Mouse (Mus musculus) adrenal gland, postnatal 36 days (tissue): ENCODE results near the gene Ccnk. TPM values are rescaled to one million over a fixed set of nuclear protein-coding genes. Genes with fewer than 3 reads are reported as not detected.
A peak's percentile ranks its signal among the peaks of the same experiment; 100 is the strongest.

Experiments
- DNase-seq, 2 experiments: peaks; one replicate each; pipeline ENCODE4 v3.0.0; 2021; ENCODE audit warnings: mixed read lengths in 1 of 2
- total RNA-seq, 2 experiments: library from RNA; stranded (reverse); gene quantifications; 2 replicates each; pipeline ENCODE4 v1.2.3; 2021

The Ccnk gene
- total RNA-seq, 2 experiments from 2014 or later, result 26.6 to 32.9 TPM

- no peak for DNase-seq
These were observed 44.0 kb downstream of the Ccnk start for GRCm38 (mm10) chr12:108223357-108223756.

- no peak for DNase-seq
These were observed 46.4 kb downstream of the Ccnk start for GRCm38 (mm10) chr12:108225781-108226180.

DNA sequence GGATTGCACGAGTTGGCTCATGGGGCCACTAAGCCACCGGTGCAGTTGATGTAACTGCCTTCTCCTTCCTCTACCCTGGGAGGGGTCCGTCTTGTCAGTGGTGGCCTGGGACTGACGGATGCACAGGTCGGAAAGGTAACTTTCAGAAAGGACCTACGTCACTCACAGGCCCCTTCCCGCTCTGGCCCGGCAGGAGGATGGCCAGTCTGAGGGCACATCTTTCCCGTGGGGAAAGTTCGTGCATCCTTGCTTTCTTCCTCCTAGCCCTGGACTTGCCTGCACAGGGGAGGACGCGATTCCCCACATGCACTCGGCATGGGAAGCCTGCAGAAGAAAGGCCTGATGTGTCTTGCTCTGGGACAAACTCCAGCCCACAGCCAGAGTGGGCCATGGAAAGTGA, 46.8 kb downstream of the Ccnk start:
- DNase-seq, result no peak

DNA sequence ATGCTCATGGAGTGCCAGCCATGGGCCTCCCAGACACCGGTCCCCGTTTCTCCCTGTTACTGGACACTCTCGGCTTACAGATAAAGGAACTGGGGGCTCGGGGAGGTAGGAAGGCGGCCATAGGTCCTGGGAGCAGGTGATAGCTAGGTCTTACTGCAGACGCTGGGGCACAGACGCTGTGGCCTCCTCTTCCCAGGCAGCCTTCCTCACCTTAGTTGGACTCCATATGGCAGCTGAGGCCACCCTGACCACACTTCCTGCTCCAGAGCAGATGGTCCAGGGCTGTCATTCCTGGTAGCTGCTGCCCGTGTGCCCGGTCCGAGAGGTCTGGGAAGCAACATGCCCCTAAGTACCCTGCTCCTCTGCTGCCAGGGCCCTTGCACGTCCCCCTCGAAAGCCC, 47.6 kb downstream of the Ccnk start:
- no peak for DNase-seq

GRCm38 (mm10) chr12:108227527-108227926, 48.1 kb downstream of the Ccnk start:
- DNase-seq, result no peak

DNA sequence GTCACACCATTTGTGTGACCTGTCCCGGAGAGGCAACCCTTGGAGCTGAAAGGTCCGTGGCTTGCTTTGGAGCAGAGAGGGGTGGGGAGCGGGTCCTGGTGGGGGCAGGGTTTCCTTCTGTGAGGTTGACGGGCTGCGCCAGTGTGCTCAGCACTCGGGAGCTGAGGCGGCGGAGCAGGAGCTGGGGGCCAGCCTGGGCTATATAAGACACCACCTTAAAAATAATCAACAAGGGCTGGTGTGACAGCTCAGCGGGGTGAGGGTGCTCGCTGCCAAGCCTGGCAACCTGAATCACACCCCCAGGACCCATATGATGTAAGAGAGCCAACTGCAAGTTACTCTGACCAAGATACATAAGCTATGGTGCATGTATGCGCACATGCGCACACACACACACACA, 50.7 kb downstream of the Ccnk start:
- no peak for DNase-seq

GRCm38 (mm10) chr12:108230821-108231794, 51.7 kb downstream of the Ccnk start:
- DNase-seq, result peak; percentile 56 to 81

DNA sequence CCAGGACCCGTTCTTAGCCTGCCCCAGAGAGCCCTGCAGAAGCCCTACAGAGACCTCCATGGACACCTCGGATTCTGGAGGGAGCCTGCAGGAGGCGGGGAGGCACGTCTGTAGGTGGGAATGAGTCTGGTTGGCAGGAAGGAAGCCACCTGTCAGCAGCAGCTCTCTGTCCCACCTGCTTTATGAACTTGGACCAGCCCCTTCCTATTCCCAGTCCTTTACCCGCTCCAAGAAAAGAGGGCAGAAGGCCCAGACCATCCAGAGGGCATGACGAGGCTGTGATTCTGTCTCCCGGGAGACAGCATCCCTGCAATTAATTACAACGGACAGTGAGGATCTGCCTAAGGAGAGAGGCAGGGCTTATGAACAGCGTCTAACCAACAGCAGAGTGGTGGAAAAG, 52.5 kb downstream of the Ccnk start:
- DNase-seq, result no peak

DNA sequence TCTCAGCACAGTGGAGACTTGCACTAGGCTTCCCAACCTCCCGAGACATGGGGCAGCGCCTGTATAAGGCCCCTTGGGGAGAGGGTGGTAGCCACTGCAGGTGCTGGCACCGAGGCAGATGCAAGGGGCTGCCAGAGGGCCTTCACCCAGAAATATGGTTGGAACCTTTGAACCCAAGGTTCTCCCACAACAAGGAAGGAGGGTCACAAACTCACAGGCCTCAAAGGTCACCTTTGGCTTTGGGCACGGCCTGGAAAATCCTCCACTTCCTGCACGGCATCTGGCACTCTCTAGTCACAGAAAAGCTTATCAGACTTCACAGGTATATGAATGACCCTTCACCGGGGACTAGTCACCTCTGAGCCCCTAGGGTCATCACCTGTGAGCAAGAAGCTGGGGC, 54.4 kb downstream of the Ccnk start:
- no peak for DNase-seq

DNA sequence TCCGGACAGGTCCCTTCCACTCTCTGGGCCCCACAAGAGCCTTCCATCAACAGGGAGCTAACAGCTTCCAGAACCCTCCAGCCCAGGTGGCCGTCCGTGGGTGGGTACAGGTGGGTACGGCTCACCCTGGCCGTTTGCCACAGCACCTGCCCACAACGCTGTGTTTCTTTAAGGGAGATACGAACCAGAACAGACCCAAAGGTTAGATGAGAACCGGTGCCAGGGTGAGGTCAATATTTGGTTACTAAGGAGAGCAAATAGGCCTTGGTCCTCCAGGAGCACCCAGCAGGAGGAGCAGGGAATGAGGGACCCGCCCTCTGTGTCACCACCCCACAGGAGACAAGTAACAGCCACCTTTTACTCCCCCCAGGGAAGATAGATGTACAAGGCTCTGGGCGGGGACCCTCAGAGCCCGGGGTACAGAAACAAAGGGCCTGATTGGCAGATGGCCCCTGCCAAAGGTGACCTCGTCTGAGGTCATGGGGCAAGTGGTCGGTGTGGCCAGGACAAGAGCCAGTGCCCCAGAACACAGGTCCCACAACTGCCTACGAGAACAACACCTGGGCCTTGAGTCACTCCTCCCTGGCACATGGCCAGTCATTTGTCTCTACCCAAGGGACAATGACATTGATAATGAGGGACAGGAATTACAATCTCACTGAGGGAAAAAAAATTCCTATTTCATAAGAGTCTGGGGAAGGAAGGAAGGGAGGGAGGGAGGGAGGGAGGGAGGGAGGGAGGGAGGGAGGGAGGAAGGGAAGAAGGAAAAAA, 55.6 kb downstream of the Ccnk start:
- no peak for DNase-seq

DNA sequence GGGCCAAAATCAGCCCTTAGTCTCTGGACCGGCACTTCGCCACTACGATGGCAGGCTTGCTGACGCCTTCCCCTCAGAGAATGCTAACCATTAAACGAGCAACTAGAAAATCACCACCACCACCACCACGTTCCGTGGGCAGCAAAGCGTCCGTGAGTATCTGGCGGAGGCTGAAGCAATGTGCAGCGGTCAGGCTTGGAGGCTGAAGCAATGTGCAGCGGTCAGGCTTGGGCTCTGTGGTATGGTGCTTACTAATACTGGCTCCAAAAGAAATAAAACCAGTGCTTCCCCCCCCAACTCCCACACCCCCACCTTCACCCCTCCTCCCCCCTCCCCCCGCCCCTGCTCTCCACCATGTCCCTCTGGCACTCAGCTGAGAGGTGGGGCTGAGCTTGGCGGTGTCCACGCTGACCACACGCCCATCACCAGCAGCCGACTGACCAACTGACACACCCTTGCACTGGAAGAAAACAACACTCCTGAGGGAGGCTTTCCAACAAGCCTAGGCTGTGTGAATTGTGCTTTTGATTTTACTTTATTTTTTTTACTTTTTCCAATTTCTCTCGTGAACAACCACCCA, 56.7 kb downstream of the Ccnk start:
- DNase-seq, result no peak

GRCm38 (mm10) chr12:108237300-108238006, 58.1 kb downstream of the Ccnk start:
- peak in 1 of 2 experiments; percentile 59 for DNase-seq

GRCm38 (mm10) chr12:108238395-108239035, 59.1 kb downstream of the Ccnk start:
- no peak for DNase-seq

GRCm38 (mm10) chr12:108239441-108239840, 60.1 kb downstream of the Ccnk start:
- peak; percentile 68 to 72 for DNase-seq

DNA sequence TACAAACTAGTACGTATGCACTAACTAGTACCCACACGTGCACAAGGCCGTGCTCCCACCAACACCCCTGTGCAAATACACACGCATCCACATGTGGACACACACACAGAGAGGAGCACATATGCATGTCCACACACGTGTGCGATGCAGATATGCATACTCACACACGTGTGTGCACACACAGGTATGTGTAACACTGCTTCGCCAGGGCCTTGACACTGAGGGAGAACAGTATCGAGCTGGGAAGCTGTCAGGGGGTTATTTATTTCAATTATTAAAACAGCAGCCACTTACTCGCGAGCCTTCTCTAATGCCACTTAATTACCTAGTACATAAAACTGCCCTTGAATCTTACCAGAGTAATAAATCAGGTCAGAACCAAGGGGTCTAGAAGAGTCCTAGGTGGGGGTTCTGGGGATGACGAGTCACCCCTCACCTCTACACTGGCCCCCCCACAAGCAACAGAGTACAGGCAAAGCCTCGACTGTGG, 61.1 kb downstream of the Ccnk start:
- no peak for DNase-seq

DNA sequence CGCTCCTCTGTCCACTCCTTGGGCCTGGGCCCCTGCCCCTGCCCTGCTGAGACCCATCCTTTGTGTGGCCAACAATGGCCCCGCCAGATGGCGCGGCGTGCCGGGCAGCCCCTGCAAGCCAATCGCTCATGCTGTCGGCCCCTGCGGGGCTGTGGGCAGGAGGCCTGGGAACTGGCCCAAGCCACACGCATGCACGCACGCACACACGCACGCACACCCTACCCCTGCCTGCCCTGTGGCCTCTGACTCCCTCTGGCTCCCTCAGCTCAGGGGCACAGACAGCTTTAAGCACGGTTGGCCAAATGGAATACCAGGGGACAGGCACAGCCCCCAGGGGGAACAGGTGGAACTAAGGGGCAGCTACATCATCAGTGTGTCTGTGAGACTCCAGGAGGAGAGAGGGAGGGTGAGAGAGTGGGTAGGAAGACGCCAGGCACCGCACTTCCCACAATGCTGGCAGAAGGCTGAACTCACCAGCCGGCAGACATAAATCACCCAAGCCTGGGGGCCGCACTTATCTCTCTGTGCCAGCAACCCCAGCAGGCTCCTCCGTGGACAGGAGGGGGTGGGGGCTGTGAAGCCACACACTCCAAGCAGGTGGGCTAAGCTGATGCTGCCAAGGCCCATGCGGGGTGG, 61.7 kb downstream of the Ccnk start:
- DNase-seq, result no peak

DNA sequence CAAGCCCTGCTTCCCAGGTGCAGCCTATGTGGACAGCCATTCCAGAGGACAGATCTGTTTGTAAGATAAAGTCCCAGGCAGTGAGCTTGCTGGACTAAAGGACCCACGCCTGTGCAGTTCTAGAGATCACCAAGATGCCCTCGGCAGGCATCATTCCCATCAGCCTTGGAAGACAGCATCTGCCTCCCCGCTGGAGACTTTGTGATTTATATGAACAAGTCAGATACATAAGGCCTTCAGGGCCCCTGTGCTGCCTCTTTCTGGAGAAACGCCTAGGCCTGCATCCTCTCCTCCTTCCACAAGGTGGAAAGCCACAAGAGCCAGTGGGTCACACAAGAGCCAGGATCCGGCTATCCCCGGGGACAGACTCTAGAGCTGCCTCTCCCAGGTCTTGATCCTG, 62.2 kb downstream of the Ccnk start:
- no peak for DNase-seq

DNA sequence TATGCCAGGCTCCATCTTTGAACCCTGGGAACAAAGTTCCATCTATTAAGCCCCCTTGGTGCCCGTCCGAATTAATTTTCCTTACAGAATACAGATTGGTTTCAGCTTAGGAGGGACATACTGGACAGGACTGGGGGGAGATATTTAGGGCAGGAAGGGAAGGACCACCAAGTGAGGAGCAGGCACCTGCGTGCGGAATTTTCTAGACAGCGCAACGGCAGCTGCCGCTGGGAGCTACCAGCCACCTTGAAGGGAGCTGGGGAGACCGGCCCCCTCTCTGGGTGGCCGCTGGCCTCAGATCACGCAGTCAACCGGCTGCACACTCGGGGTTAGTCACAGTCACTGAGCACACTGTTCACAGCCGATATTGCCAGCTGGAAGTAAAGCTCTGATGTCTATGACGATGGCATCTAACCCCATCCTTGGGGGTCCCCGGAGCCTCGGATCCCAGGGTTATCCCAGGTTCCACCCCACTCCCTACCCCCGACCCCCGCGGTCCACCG, 62.9 kb downstream of the Ccnk start:
- no peak for DNase-seq

GRCm38 (mm10) chr12:108244778-108245177, 65.4 kb downstream of the Ccnk start:
- DNase-seq, result peak; percentile 86 to 90

DNA sequence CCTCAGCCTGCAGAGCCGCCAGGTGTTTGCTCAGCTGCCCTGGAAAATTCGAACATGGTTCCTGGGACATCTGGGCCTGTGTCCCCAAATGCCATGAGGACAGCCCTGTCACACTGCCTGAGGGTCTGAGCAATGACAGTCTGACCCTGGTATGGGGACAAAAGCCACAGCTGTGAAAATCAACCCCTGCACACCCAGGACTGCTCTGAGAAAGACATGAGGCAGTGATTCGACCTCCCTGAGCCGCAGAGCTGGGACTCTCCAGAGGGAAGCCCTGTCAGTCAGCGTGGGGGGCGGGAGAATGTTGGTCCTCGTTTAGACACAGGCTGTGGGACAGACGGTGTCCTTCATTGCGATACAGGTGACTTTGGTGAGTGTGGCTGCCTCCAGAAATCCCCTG, 66.2 kb downstream of the Ccnk start:
- no peak for DNase-seq
